Mouse (Mus musculus): ENCODE results near the gene Ltk. TPM values are rescaled to one million over a fixed set of nuclear protein-coding genes. Genes with fewer than 3 reads are reported as not detected.

Gene Ltk
- 1.9 and 2.5 TPM in 2 replicates for polyA plus RNA-seq (2015; fragmentation: Nextera tagmentation; extraction: Ambion mirVana)

GRCm38 (mm10) chr2:119760251-119760650, at the start of gene Ltk:
Gene Ltk (minus strand): TSS chr2:119760431.
- Histone ChIP-seq H3K4me2 (peak within 1 kb of the TSS; percentile 99), H3K27me3 (replicated peaks) (peaks cover 55% of the 10 kb centered on the region), H3K36me3 (peaks cover 21% of the 10 kb centered on the region), H3K27ac (replicated peaks) (no peak within 1 kb of the TSS), H3K4me1 (peaks cover 15% of the 10 kb centered on the region), H3K4me3 (replicated peaks) (0 out of 2 replicates have a peak within 1 kb of the TSS, but pooled peaks have one; percentile 64), H3K9ac (replicated peaks) (no peak within 1 kb of the TSS), H3K9me3 (replicated peaks) (no peaks in the 10 kb centered on the region)
- no peak for ATAC-seq (ENCODE audit: low FRiP score)
- WGBS: 13% methylated on average over 9 of the region's 9 CpGs

GRCm38 (mm10) chr2:119808881-119809280, 48.6 kb upstream of the Ltk start:
- no peaks in the 10 kb centered on the region for H3K27me3 ChIP-seq (replicated peaks)
- no peak overlapping the region for H3K9ac ChIP-seq (replicated peaks)
- H3K36me3 ChIP-seq: peaks cover 52% of the 10 kb centered on the region; the same call in 1 of the 2 replicates
- no peak overlapping the region for H3K27ac ChIP-seq (replicated peaks)
- ATAC-seq (ENCODE audit: low FRiP score): no peak
- H3K4me2 ChIP-seq: no peak overlapping the region
- H3K4me3 ChIP-seq (replicated peaks): no peak overlapping the region
- peaks cover 18% of the 10 kb centered on the region for H3K4me1 ChIP-seq
- 35% methylated on average over 4 of the region's 4 CpGs for WGBS
- no peaks in the 10 kb centered on the region for H3K9me3 ChIP-seq (replicated peaks)

- WGBS: 30% methylated on average over 4 of the region's 4 CpGs
Measured at GRCm38 (mm10) chr2:119808438-119808837, 48.2 kb upstream of the Ltk start.

GRCm38 (mm10) chr2:119805536-119805935, 45.3 kb upstream of the Ltk start:
- H3K27ac ChIP-seq (replicated peaks): no peak overlapping the region
- WGBS: 53% methylated on average over 8 of the region's 8 CpGs
- H3K4me1 ChIP-seq: peaks cover 40% of the 10 kb centered on the region
- no peak overlapping the region for H3K4me3 ChIP-seq (replicated peaks)
- peaks cover 24% of the 10 kb centered on the region; the same call in 1 of the 2 replicates for H3K36me3 ChIP-seq
- no peak overlapping the region for H3K4me2 ChIP-seq
- ATAC-seq (ENCODE audit: low FRiP score): no peak
- no peaks in the 10 kb centered on the region for H3K9me3 ChIP-seq (replicated peaks)
- H3K9ac ChIP-seq (replicated peaks): no peak overlapping the region
- peaks cover 8% of the 10 kb centered on the region for H3K27me3 ChIP-seq (replicated peaks)

More at GRCm38 (mm10) chr2:119808438-119808837, 48.2 kb upstream of the Ltk start:
- ATAC-seq (ENCODE audit: low FRiP score): no peak
- H3K27me3 ChIP-seq (replicated peaks): no peaks in the 10 kb centered on the region; the same call in 1 of the 2 replicates
- no peaks in the 10 kb centered on the region for H3K9me3 ChIP-seq (replicated peaks)
- no peak overlapping the region for H3K9ac ChIP-seq (replicated peaks)
- no peak overlapping the region for H3K27ac ChIP-seq (replicated peaks)
- peaks cover 50% of the 10 kb centered on the region; the same call in 1 of the 2 replicates for H3K36me3 ChIP-seq
- H3K4me2 ChIP-seq: no peak overlapping the region
- H3K4me1 ChIP-seq: peaks cover 23% of the 10 kb centered on the region
- H3K4me3 ChIP-seq (replicated peaks): no peak overlapping the region

- Histone ChIP-seq H3K9ac (replicated peaks) (no peak overlapping the region), H3K9me3 (replicated peaks) (no peaks in the 10 kb centered on the region), H3K27ac (replicated peaks) (no peak overlapping the region), H3K36me3 (peaks cover 18% of the 10 kb centered on the region; the same call in 1 of the 2 replicates), H3K4me2 (no peak overlapping the region), H3K4me3 (replicated peaks) (no peak overlapping the region), H3K27me3 (replicated peaks) (peaks cover 8% of the 10 kb centered on the region), H3K4me1 (peaks cover 45% of the 10 kb centered on the region)
- 17% methylated on average over 9 of the region's 9 CpGs for whole genome bisulfite sequencing
- ATAC-seq (ENCODE audit: low FRiP score): no peak
Measured at GRCm38 (mm10) chr2:119804776-119805175, 44.5 kb upstream of the Ltk start.

- Histone ChIP-seq H3K4me2 (no peak overlapping the region), H3K4me1 (peaks cover 45% of the 10 kb centered on the region), H3K4me3 (replicated peaks) (no peak overlapping the region), H3K36me3 (peaks cover 14% of the 10 kb centered on the region; the same call in 1 of the 2 replicates), H3K9me3 (replicated peaks) (no peaks in the 10 kb centered on the region), H3K9ac (replicated peaks) (no peak overlapping the region), H3K27ac (replicated peaks) (no peak overlapping the region), H3K27me3 (replicated peaks) (peaks cover 8% of the 10 kb centered on the region)
- ATAC-seq (ENCODE audit: low FRiP score): no peak
- 35% methylated on average over 5 of the region's 5 CpGs for WGBS
Measured at GRCm38 (mm10) chr2:119804275-119804628, 44.0 kb upstream of the Ltk start.

- no peak overlapping the region for H3K9ac ChIP-seq (replicated peaks)
Measured at GRCm38 (mm10) chr2:119803618-119804274, 43.5 kb upstream of the Ltk start.

GRCm38 (mm10) chr2:119802767-119803617, 42.8 kb upstream of the Ltk start:
- H3K27me3 ChIP-seq (replicated peaks): peaks cover 15% of the 10 kb centered on the region
- no peak overlapping the region for H3K27ac ChIP-seq (replicated peaks)
- no peak overlapping the region for H3K9ac ChIP-seq (replicated peaks)
- H3K4me2 ChIP-seq: no peak overlapping the region
- WGBS: 28% methylated on average over 10 of the region's 10 CpGs
- peaks cover 14% of the 10 kb centered on the region; the same call in 1 of the 2 replicates for H3K36me3 ChIP-seq
- no peak for ATAC-seq (ENCODE audit: low FRiP score)
- peaks cover 57% of the 10 kb centered on the region for H3K4me1 ChIP-seq
- H3K4me3 ChIP-seq (replicated peaks): no peak overlapping the region
- no peaks in the 10 kb centered on the region for H3K9me3 ChIP-seq (replicated peaks)

More at GRCm38 (mm10) chr2:119803618-119804274, 43.5 kb upstream of the Ltk start:
- Histone ChIP-seq H3K4me1 (peaks cover 49% of the 10 kb centered on the region), H3K36me3 (peaks cover 14% of the 10 kb centered on the region; the same call in 1 of the 2 replicates), H3K9me3 (replicated peaks) (no peaks in the 10 kb centered on the region), H3K27ac (replicated peaks) (no peak overlapping the region), H3K27me3 (replicated peaks) (peaks cover 8% of the 10 kb centered on the region), H3K4me3 (replicated peaks) (no peak overlapping the region), H3K4me2 (no peak overlapping the region)
- ATAC-seq (ENCODE audit: low FRiP score): no peak
- 15% methylated on average over 6 of the region's 6 CpGs for WGBS

- peak overlapping the region; percentile 80; the same call in 1 of the 2 replicates for H3K9ac ChIP-seq (replicated peaks)
- H3K27me3 ChIP-seq (replicated peaks): peaks cover 29% of the 10 kb centered on the region
- ATAC-seq (ENCODE audit: low FRiP score): no peak
- 57% methylated on average over 15 of the region's 15 CpGs for WGBS
- no peak overlapping the region for H3K27ac ChIP-seq (replicated peaks)
- peaks cover 4% of the 10 kb centered on the region; the same call in 1 of the 2 replicates for H3K36me3 ChIP-seq
- H3K4me2 ChIP-seq: peak overlapping the region; percentile 92
- H3K4me1 ChIP-seq: peaks cover 59% of the 10 kb centered on the region
- H3K4me3 ChIP-seq (replicated peaks): peak overlapping the region; percentile 70
- no peaks in the 10 kb centered on the region for H3K9me3 ChIP-seq (replicated peaks)
Measured at GRCm38 (mm10) chr2:119800876-119801846, 40.9 kb upstream of the Ltk start.

- Histone ChIP-seq H3K4me3 (replicated peaks) (peak overlapping the region; percentile 70), H3K4me2 (peak overlapping the region; percentile 92), H3K9me3 (replicated peaks) (no peaks in the 10 kb centered on the region), H3K27me3 (replicated peaks) (peaks cover 31% of the 10 kb centered on the region), H3K9ac (replicated peaks) (peak overlapping the region; percentile 80), H3K36me3 (no peaks in the 10 kb centered on the region), H3K27ac (replicated peaks) (0 out of 2 replicates have a peak overlapping the region, but pooled peaks have one; percentile 18), H3K4me1 (peaks cover 52% of the 10 kb centered on the region)
- peak; percentile 52 for ATAC-seq (ENCODE audit: low FRiP score)
- under 1% methylated on average over 25 of the region's 27 CpGs for WGBS
Measured at GRCm38 (mm10) chr2:119799961-119800550, 39.8 kb upstream of the Ltk start.

Measured in neural tube, embryonic 15.5 days (tissue).